Mouse (Mus musculus) forebrain, embryonic 16.5 days (tissue): ENCODE data around the gene Babam2. TPM values are rescaled to one million over a fixed set of nuclear protein-coding genes. Genes with fewer than 3 reads are reported as not detected.

ENCODE experiments used
- ATAC-seq: fragments of 200-750 bp; cut with Nextera tagmentation; 2 replicates; pipeline ENCODE4 v1.8.0; 2017; ENCODE audit warnings: mild to moderate bottlenecking, moderate library complexity
- H3K27ac ChIP-seq: fragments of 300-500 bp; sonication (generic); 2 replicates; pipeline ENCODE4 v1.5.1; 2014; ENCODE audit warnings: low read length, control low read depth
- H3K27me3 ChIP-seq: fragments of 300-500 bp; sonication (generic); replicated peaks from 2 replicates; pipeline ENCODE4 v1.6.1; 2014; ENCODE audit warnings: low read length; ENCODE audit not compliant: control insufficient read depth, insufficient read depth
- H3K36me3 ChIP-seq: fragments of 300-500 bp; sonication (generic); 2 replicates; pipeline ENCODE4 v1.6.1; 2014; ENCODE audit not compliant: control insufficient read depth, insufficient read depth
- H3K4me1 ChIP-seq: fragments of 300-500 bp; sonication (generic); replicated peaks from 2 replicates; pipeline ENCODE4 v1.6.1; 2014; ENCODE audit warnings: low read length; ENCODE audit not compliant: control insufficient read depth, insufficient read depth
- H3K4me2 ChIP-seq: fragments of 300-500 bp; sonication (generic); 2 replicates; pipeline ENCODE4 v1.6.1; 2014; ENCODE audit warnings: mild to moderate bottlenecking, low read length, control low read depth
- H3K4me3 ChIP-seq: fragments of 300-500 bp; sonication (generic); replicated peaks from 2 replicates; pipeline ENCODE4 v1.5.1; 2014; ENCODE audit warnings: mild to moderate bottlenecking, low read length, control low read depth
- H3K9ac ChIP-seq: fragments of 300-500 bp; sonication (generic); replicated peaks from 2 replicates; pipeline ENCODE4 v1.6.1; 2014; ENCODE audit warnings: low read depth, low read length, control low read depth
- H3K9me3 ChIP-seq: fragments of 300-500 bp; sonication (generic); 2 replicates; pipeline ENCODE4 v1.6.1; 2016; ENCODE audit warnings: low read length; ENCODE audit not compliant: control insufficient read depth
- WGBS: fragments of 180-500 bp; shearing (Covaris S2); extraction: QIAGEN DNeasy Blood & Tissue Kit; methylation state at CpG from one replicate; pipeline ENCODE4 v1.1.7; 2014; 5-methylcytosine and 5-hydroxymethylcytosine counted together
- polyA plus RNA-seq: library from polyadenylated mRNA; unstranded; fragments of >200 nt; fragmentation: Nextera tagmentation; extraction: Ambion mirVana; gene quantifications from 2 replicates; pipeline ENCODE4 v1.2.1, GENCODE M21; 2015

Babam2 gene
- polyA plus RNA-seq, 1 experiment from 2014 or later, result 53.5 TPM

DNA sequence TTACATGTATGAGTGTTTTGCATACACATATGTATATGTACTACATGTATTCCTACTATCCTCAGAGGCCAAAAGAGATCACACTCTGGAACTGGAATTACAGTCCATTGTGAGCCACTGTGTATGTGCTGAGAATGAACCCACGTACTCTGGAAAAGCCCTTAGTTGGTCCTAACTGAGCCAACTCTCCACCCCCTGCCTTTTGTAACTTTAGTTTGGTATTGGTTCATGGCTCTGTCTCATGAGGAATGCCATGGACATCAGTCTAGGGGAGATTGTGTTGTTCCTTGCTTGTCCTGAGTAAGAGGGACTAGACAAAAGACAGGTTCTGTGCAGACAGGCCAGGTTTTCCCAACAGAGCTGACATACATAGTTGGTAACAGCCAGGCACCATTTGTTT lies 177.1 kb downstream of the Babam2 start:
- 73% methylated on average over 1 of the region's 1 CpGs for WGBS
- no peak for ATAC-seq

DNA sequence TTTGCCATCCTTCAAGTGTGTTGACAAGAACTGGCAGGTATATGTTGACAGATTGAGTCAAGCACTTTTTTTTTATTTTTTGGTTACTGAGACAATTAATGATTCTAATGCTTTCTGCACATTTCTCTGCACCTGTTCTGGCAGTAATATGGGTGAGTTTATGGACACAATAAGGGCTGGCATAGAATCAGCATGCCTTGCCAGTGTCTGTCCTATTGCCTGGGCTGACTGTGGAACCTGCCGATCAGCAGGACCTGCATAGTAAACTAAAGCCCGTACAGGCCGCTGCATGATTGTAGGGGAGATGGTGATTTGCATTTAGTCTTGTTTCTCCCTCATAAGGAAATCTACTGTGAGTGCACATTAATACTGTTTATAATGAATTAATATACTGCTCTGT lies 178.0 kb downstream of the Babam2 start:
- no peak overlapping the region for H3K9ac ChIP-seq
- ATAC-seq, result no peak
- H3K4me2 ChIP-seq, result no peak overlapping the region
- H3K4me1 ChIP-seq, result no peaks in the 10 kb centered on the region
- H3K36me3 ChIP-seq, result no peaks in the 10 kb centered on the region
- no peak overlapping the region for H3K27ac ChIP-seq
- H3K4me3 ChIP-seq, result no peak overlapping the region
- H3K9me3 ChIP-seq, result no peaks in the 10 kb centered on the region
- WGBS, result 77% methylated on average over 3 of the region's 3 CpGs
- H3K27me3 ChIP-seq, result no peaks in the 10 kb centered on the region

More for the DNA sequence above, 177.1 kb downstream of the Babam2 start:
- no peaks in the 10 kb centered on the region for H3K4me1 ChIP-seq
- H3K36me3 ChIP-seq, result no peaks in the 10 kb centered on the region
- no peaks in the 10 kb centered on the region for H3K27me3 ChIP-seq
- no peak overlapping the region for H3K4me2 ChIP-seq
- no peaks in the 10 kb centered on the region for H3K9me3 ChIP-seq
- H3K9ac ChIP-seq, result no peak overlapping the region
- no peak overlapping the region for H3K4me3 ChIP-seq
- no peak overlapping the region for H3K27ac ChIP-seq

DNA sequence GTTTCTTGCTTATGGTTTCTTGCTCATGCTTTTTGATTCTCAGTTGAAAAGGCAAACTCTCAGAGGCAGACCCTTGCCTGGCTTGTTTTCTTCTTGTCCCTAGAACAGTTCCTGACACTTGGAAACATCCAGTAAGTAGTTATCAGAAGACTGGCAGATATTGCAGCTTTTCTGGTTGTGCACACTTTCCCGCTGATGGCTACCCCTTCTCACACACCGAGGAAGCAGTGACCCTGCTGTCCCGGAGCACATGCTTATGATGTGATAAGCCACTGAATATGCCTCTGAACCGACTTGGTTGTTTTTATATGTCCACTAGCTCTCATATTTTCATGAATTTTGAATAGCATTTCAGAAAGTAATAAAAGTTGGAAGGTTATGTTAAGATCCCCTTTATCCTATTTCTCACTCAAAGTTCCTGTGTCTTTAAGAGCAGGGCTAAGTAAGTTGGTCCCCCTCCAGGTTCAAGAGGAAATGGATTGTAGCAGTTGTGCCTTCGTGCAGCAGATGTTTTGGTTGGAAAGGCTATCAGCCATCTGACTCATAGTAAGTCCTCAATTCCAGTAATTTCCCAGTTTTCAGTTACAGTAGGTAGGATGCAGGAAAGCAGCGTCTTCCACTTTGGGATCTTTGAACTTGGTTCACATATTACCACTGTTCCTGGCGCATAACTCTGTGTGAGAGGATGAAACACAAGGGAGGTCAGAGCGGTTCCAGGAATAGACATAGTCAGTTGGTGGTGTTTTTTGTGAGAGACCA lies 178.9 kb downstream of the Babam2 start:
- no peaks in the 10 kb centered on the region for H3K27me3 ChIP-seq
- 83% methylated on average over 8 of the region's 8 CpGs for WGBS
- no peak for ATAC-seq

DNA sequence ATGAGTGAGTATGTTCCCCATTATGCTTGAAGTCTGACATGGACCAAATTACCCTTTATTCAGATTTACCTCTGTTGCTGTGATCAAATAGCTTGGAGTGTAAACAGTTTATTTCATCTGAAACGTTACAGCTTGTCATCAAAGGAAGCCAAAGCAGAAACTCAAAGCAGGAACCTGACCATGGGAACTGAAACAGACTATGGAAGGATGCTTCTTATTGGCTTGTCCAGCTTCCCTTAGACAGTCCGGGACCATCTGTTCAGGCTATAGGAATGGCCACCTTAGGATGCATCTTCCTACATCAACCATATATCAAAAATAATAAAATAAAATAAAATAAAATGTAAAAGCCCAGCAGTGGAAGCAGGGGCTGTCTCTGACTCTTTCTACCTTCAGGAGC lies 183.0 kb downstream of the Babam2 start:
- Histone ChIP-seq H3K9ac (no peak overlapping the region), H3K9me3 (no peaks in the 10 kb centered on the region), H3K4me2 (no peak overlapping the region), H3K36me3 (no peaks in the 10 kb centered on the region), H3K27ac (no peak overlapping the region), H3K27me3 (no peaks in the 10 kb centered on the region), H3K4me1 (no peaks in the 10 kb centered on the region), H3K4me3 (no peak overlapping the region)
- ATAC-seq, result no peak
- 73% methylated on average over 2 of the region's 2 CpGs for WGBS

More for the DNA sequence above, 178.9 kb downstream of the Babam2 start:
- Histone ChIP-seq H3K9ac (no peak overlapping the region), H3K9me3 (no peaks in the 10 kb centered on the region), H3K36me3 (no peaks in the 10 kb centered on the region), H3K4me2 (no peak overlapping the region), H3K27ac (no peak overlapping the region), H3K4me3 (no peak overlapping the region), H3K4me1 (no peaks in the 10 kb centered on the region)

DNA sequence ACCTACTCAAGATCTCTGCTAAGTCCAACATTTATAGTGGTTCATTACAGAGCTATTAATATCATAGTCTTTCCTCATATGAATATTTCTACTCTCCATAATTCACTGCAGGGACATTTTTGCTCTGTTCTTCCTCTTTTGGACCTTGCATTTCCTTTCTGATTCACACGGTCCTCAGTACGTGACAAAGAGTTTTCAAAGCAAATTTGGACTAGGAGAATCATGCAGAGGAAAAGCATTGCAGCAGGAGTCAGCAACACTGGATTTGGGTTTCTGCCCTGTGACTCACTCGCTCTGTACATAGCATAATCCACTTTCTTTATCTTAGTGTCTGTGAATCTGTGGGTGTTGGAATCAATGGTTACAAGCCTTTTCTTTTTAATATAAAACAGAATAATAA lies 184.8 kb downstream of the Babam2 start:
- ATAC-seq, result no peak
- 80% methylated on average over 3 of the region's 3 CpGs for WGBS

DNA sequence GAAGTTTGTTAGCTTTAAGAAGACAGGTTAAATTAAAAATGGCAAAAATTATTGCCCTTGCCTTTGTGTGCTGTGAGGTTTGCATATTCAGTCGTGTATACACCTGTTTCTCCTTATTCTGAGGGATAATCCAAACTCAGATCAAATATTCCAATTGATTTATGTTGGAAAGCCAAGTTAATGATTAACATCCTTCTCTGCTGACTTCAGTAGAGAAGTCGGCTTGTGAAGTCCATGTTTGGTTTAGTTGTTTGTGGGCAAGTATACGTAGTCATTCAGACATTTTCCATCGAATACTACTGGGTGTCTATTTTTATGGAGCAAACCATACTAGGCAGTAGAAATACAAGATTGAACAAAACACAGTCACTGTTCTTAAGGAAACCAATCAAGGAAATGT lies 187.5 kb downstream of the Babam2 start:
- Histone ChIP-seq H3K4me3 (no peak overlapping the region), H3K9me3 (no peaks in the 10 kb centered on the region), H3K4me2 (no peak overlapping the region), H3K36me3 (no peaks in the 10 kb centered on the region), H3K4me1 (no peaks in the 10 kb centered on the region), H3K9ac (no peak overlapping the region), H3K27ac (no peak overlapping the region), H3K27me3 (no peaks in the 10 kb centered on the region)
- no peak for ATAC-seq
- WGBS, result 90% methylated on average over 4 of the region's 4 CpGs

More for the DNA sequence above, 184.8 kb downstream of the Babam2 start:
- Histone ChIP-seq H3K4me1 (no peaks in the 10 kb centered on the region), H3K4me2 (no peak overlapping the region), H3K4me3 (no peak overlapping the region), H3K9me3 (no peaks in the 10 kb centered on the region), H3K27me3 (no peaks in the 10 kb centered on the region), H3K36me3 (no peaks in the 10 kb centered on the region), H3K9ac (no peak overlapping the region), H3K27ac (no peak overlapping the region)

DNA sequence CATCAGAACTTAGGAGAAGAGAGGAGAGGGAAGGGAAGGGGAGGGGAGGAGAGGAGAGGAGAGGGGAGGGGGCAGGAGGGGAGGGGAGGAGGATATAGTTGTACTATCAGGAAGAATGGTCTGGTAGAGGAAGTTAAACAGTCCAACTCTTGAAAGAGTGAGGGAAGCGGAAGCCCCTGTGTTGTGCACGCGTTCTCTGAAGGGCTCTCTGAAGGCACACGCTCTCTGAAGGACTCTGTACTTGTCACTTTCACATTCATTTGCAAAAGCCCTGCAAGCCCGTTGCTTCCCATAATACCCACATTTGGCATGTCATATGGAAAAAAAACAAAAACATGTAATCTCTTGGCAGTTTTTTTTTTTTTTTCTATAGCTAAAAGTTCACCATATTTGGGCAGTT lies 190.1 kb downstream of the Babam2 start:
- Histone ChIP-seq H3K9ac (no peak overlapping the region), H3K4me3 (no peak overlapping the region), H3K27ac (no peak overlapping the region), H3K4me2 (no peak overlapping the region), H3K4me1 (no peaks in the 10 kb centered on the region), H3K36me3 (no peaks in the 10 kb centered on the region), H3K27me3 (no peaks in the 10 kb centered on the region), H3K9me3 (no peaks in the 10 kb centered on the region)
- WGBS, result 72% methylated on average over 5 of the region's 5 CpGs
- no peak for ATAC-seq

DNA sequence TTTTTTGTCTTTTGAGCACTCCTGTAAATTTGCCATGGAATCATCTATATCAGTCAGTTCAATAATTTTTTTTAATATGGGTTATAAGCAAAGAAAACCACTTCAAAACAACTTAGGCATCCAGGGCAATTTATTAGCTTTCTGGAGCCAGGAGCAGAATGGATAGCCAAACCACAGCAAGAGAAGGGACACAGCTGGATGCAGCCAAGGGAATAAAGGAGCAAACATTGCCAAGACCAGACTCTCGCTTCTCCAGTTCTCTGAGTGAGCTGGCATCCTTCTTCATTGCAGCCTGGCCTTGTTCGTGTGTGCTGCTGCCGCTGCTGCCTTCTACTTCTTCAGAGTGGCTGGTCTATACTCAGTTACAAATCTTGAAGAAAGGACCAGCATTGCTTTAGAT lies 190.9 kb downstream of the Babam2 start:
- WGBS, result 70% methylated on average over 3 of the region's 3 CpGs
- H3K4me1 ChIP-seq, result no peaks in the 10 kb centered on the region
- H3K4me2 ChIP-seq, result no peak overlapping the region
- no peak for ATAC-seq
- no peaks in the 10 kb centered on the region for H3K9me3 ChIP-seq
- no peak overlapping the region for H3K9ac ChIP-seq
- H3K4me3 ChIP-seq, result no peak overlapping the region
- H3K27me3 ChIP-seq, result no peaks in the 10 kb centered on the region
- H3K27ac ChIP-seq, result no peak overlapping the region
- no peaks in the 10 kb centered on the region for H3K36me3 ChIP-seq

DNA sequence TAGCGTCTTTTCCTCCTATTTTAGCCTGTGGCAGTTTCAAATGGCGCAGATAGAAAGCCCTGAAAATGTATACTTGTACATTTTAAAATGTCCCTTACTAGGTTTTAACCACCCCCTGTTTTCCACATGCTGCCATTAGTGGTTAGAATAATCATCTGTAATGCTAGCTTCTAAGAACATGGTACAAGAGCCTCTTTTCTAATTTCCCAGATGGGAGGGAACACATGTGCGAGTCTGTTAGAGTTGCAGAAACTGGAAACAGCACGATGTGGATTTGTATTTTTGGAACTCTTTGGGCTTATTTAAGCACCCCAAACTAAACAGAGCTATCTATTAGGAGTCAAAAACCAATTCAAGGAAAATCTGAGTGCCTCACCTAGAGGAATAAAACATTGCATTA lies 195.1 kb downstream of the Babam2 start:
- 85% methylated on average over 4 of the region's 4 CpGs for WGBS
- ATAC-seq, result no peak
- H3K36me3 ChIP-seq, result no peaks in the 10 kb centered on the region
- no peak overlapping the region for H3K4me3 ChIP-seq
- H3K27me3 ChIP-seq, result no peaks in the 10 kb centered on the region
- no peaks in the 10 kb centered on the region for H3K9me3 ChIP-seq
- H3K27ac ChIP-seq, result no peak overlapping the region
- no peaks in the 10 kb centered on the region for H3K4me1 ChIP-seq
- no peak overlapping the region for H3K4me2 ChIP-seq
- H3K9ac ChIP-seq, result no peak overlapping the region

DNA sequence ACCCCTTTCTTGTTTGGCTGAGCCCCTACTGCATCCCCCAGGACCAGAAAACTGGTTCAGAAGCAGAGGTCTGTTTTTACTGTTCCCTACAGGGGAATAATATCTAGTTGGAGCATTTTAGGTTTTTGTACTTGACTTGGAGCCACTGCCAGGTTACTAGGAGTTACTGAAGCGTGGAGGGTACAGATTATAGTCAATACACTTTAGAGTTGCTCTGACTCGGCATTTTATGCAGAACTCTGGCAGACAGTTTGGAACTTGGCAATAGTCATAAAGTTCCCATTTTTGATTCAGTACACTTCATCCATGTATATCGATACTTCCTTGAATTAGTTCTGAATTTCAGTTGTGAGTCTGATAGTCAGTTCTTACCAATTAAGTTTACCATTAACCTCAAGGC lies 202.4 kb downstream of the Babam2 start:
- Histone ChIP-seq H3K9ac (no peak overlapping the region), H3K4me2 (no peak overlapping the region), H3K27me3 (no peaks in the 10 kb centered on the region), H3K4me1 (no peaks in the 10 kb centered on the region), H3K4me3 (no peak overlapping the region), H3K9me3 (no peaks in the 10 kb centered on the region), H3K27ac (no peak overlapping the region), H3K36me3 (no peaks in the 10 kb centered on the region)
- WGBS, result 87% methylated on average over 3 of the region's 3 CpGs
- ATAC-seq, result no peak
